Mouse (Mus musculus): ENCODE data around the gene Vmn2r19.

DNA sequence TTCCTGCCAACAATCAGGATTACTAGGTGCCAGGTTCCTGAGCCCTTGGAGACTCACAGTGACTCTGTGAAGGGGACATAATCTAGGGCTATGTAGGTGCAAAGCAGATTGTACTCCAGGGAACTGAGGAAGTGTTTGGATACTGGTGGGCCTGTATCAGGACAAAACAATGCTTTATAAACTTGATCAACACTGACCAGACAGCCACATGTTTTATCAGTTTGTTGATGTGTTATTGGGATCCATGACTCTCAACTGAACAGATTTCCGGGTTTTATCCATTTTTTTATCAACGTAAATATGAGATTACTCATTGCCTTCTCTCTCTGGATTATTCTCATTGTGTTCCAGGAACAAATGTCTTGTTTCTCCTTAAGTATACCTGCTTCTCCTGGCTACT, at the start of gene Vmn2r19:
- no peak for TF ChIP-seq POLR2A (IDR thresholded peaks at IDR 0.05; ENCODE audit: insufficient read depth, low read length)
- TF ChIP-seq CTCF (IDR thresholded peaks at IDR 0.05; ENCODE audit: low read depth, low read length) = no peak
